Mouse (Mus musculus) thymus, postnatal 4 days (tissue): ENCODE results near the gene C530025M09Rik.
A peak's percentile ranks its signal among the peaks of the same experiment; 100 is the strongest.

Experiments
- DNase-seq: peaks from one replicate; pipeline ENCODE4 v3.0.0; 2021

C530025M09Rik gene

DNA sequence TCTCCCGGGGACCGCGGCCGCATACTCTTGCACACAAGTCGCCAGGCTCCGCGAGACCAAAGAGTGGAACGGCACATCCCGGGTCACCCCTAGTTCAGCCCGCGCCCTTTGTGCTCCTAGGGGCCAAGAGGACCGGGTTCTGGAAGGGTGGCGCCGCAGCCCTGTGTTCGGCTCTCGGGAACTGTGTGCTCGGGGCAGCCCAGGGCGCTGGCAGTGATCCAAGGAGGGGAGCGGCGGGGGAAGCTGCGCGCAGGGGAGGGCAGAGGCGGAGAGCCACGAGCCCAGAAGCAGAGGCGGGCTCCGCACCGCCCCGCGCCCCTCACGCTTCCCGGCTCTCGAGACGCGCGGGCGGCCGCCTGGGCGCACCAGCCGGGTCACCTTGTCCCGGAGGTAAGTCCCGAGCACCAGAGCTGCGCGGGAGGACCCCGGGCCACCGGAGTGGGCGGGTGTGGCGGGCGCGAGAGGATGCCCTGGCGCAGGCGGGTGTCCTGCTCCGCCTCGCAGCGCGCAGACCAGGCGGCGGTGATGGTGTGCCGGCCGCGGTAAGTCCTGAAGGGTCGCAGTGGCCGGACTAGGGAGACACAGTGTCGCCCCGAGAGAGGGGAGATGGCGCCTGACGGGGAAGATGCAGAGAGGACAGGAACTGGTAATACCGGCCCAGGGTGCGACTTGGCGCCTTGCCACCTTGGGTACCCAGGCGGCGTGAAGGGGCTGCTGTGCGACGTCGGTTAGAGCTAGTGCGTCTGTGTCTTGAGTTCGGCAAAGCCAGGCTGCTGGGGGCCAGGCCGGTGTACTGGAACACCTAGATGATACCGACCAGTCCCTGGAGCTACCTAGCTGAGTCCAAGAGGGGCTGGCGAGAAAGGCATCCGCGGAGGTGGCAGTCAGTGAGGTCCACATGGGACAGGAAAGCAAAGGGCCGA lies at the start of gene C530025M09Rik:
Gene C530025M09Rik (minus strand): TSS at position 678 of the 923 bp plus-strand sequence.
- DNase-seq: peak; percentile 9

DNA sequence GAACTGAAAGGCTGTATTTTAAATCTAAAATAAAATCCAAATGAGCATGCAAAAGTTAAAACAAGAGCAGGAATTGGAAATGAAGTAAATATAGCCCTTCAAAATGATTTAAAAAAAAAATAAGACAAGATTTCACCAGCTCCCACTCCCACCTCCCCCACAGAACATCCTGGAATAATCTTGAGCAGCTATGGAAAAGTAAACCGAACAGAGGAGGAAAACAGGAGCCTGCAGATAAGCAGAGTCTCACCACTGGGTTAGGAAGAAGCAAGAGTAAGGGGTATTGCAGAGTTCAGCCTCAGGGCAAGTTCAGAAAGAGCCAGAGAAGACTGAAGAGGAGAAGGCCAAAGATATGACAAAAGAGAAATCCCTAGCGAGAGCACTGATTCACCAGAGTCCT lies 46.9 kb upstream of the C530025M09Rik start:
- no peak for DNase-seq

DNA sequence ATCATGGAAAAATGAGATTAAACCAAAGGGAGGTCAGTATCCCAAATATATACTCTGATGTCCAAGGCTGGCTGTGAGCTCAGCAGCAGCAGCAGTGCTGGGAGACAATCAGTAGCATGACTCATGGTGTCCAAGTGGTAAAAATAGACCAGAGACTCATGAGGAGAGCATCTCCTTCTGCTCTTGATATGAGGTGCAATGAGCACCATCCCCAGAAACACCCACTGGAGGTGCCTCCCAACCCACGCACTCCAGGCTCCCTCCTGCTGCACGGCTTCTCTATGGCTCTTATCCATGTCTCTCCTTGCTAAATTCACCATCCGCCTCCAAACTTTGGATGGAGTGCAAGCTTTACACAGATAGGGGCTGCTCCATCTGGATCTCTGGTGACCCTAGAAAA lies 42.3 kb upstream of the C530025M09Rik start:
- no peak for DNase-seq

DNA sequence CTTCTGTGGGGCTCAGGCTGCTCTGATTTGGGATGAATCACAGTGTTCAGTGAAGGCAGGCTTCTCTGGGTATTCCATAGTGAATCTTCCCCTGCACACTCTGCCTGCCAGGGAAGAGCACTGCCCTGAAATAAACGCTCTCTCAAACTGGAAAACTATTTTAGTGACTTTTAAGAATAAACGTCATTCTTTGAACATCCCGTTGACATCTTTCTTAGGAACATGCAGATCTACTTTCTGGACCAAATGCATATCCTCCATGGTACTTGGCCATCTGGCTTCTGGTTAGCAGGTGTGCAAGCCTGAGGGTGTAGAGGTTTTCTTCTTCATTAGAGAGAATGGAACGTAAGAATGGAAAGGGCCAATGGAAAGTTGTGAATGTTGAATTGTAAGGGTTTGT lies 41.5 kb upstream of the C530025M09Rik start:
- no peak for DNase-seq

DNA sequence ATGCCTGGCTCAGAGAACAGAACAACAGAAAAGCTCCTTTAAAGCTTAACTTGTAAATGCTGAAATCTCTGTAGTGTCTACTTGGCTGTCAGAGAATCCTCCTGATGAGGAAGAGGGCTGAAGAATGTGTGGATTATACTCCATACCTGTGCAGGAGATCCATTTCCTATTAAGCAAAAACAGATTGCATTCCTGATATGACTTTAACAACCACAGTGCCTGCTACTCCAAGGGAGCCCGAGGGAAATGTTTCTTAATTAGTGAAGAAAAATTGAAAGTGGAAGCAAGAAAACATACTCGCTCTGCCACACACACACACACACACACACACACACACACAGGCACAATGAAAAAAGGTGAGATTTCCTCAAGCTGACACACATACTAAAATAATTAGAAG lies 39.5 kb upstream of the C530025M09Rik start:
- DNase-seq: no peak

DNA sequence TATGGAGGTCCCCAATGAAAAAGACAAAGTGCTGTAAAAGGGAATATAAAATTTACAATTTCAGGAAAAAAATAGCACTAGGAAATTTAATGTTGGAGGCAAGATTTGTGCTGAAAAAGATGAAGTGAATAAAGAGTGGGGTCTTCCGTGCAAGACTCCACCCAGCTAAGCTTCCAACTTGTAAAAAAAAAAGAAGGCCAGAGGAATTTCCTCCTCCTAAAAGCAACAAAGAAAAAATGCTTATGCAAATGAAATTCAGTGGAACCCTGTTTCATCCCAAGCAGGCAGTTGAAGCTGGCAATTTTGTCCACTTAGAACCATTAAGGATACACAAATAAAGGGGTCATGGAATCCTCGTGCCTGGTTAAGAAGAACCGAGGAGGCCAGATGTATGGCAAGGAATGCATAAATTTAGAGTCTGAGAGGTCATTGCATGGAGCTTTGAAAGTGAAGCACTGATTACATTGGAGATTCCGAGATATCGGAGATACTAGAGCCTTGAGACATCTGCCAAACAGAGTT lies 35.0 kb upstream of the C530025M09Rik start:
- DNase-seq: no peak

DNA sequence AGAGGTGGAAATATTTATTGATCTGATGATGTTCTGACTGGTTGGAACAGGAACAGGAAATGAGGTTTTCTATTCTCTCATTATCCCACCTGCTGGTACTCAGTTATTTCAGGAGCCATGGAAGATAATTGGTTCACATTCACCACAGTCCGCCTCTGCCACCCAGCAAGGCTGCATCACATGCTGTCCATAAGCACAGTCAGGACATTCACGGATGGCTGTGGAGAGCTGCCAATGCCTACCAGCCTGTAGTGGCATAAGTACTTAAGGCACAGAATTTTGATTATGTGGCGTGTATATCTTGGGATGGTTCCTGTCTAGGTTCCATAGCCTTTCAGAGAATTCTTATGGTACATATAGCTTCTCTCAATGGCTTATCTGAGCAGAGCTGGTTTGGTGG lies 30.0 kb upstream of the C530025M09Rik start:
- no peak for DNase-seq

DNA sequence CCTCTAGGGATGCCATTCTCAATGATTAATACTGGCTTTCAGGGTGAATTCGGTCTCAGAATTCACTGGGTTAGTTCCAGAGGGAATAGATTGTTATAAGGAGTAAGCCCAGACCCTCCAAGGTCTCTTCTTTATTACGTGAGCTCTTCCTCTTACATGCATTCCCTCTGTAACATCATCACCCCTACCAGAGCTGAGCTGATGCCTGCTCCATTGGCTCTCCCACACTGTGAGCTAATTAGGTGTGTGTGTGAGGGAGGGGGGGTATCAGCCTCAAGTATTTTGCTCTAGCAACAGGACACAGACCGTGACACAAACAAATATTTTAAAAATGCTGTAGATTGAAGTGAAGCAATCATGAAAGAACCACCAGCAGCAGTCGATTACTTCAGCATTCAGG lies 17.8 kb upstream of the C530025M09Rik start:
- DNase-seq: no peak

DNA sequence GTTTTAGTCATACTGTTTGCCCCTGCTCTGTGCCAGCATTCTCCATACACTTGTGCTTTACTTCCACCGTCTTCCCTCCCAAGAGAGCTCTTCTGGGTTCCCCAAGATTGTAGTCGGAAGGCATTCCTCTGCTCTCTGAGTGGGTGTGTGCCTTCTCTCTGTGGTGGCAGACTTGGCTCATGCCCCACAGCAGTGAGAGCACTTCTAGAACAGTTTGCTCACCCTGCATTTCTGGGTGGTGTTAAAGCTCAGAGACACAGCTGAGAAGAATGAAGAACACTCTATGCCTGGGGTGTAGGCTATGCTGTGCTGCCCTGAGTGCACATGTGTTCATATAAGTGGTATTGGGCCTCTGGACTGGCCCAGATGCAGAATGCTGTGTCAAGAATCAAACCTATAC lies 13.6 kb upstream of the C530025M09Rik start:
- DNase-seq: no peak

DNA sequence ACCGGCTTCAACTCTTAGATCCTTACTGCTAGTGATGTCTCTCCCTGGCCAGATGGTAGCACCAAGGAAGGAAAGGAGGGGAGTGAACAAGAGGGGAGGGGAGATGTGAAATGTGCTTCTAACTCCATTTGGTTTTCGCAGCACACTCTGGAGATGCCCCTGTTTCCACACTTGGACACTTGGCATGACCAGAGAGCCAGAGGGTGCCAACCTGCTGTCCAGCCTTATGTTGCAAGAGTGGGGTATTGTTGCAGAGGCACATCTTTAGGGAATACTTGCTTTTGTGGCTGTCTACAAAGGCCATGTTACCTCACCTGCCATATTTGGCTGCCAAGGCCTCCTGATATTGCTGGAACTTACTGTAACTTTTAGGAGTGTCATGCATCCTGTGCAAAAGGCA lies 8.7 kb upstream of the C530025M09Rik start:
- DNase-seq: no peak

DNA sequence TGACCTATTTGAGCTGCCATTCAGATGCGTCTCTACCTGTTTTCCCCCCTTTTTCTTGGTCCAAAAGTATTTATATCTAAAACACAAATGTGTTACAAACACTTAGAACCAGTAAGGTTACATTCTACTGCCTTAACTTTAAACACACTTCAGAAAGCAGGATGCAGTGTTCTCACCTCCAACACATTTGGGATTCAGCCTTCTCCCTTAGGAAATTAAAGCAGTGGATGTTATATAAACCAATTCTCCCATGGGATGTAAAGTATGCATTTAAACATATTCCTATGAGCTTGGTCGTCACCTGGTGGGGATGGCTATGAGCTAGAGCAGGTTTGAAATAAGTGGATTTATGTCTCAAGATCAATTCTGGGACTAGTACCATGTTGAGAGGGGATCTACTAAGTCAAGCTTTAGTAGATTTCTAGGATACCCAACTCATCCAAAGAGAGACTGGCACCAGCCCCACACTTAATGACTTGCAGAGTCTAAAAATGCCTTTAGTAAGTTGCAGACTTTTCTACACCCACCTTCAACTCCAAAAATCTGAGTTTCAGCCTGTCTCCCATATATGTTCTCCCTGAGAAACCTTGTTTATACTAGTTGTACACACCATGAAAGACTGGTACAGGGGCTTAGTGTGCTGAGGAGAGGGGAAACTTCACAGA lies 5.6 kb upstream of the C530025M09Rik start:
- DNase-seq: no peak

DNA sequence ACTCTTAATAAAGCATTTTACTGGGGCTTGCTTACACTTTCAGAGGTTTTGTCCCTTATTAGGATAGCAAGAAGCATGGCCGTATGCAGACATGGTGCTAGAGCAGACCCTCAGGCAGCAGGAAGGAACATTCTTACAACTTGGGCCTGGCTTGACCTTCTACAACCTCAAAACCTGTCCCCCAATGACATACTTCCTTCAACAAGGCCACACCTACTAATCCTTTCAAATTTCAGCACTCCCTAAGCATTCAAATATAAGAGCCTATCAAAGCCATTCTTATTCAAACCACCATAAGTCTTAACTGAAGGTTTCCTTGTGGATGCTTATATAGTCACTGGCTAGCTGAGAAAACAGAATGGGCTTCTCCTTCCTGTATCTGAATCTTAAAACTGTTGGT lies 4.1 kb upstream of the C530025M09Rik start:
- no peak for DNase-seq

DNA sequence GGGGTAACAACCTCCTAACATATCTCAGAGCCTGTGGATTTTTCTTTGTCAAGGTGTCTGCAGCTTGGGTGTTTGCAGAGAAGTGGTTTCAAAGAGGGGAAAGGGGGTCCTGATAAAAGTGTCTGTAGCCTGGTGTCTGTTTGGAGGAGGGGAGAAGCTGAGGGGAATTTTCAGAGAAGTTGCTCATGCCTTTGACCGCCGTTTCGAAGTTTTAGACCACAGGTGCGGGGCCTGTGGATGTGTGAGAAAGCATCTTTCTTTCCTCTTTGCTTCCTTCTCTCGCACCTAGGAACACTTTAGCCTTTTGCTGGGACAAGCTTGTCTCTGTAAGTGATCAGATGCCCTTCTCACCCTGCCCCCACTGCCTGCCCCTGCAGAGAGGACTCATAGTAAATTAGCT lies 1.3 kb upstream of the C530025M09Rik start:
- no peak for DNase-seq

DNA sequence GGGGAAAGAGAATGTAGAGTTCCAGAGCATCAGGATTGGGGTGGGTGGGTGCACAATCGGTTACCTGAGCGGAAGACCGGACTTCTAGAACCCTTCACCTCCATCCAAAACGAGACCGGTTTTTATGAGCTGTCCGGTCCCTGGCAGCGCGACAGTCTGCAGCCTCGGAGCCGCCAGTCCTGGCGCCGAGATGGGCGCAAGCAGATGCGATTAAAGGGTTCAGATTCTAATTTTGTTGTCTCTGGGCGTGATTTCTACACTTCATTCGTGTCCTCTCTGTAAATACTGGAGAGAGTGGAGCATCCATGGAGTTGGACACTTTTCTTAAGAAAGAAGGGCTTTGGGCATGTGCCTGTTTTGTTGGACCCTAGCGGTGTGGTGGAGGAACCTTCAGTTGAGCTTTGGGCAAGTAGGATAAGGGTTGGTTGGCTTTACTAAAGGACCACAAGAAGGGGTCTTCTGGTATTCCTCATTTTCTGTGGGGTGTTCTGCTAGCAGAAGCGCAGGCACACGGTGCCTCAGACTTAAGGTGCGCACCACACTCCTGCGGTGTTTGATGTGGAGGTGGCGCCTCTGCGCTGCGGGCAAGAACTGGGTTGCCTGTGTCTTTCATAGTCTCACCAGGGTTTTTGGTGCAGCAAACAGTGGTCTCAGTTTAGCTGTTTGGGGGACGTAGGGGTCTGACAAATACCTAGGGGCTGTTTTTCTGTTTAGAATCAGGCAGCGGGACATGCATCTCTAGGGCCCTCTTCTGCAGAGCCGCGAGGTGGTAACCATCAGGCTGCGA lies 639 bp upstream of the C530025M09Rik start:
- no peak for DNase-seq

DNA sequence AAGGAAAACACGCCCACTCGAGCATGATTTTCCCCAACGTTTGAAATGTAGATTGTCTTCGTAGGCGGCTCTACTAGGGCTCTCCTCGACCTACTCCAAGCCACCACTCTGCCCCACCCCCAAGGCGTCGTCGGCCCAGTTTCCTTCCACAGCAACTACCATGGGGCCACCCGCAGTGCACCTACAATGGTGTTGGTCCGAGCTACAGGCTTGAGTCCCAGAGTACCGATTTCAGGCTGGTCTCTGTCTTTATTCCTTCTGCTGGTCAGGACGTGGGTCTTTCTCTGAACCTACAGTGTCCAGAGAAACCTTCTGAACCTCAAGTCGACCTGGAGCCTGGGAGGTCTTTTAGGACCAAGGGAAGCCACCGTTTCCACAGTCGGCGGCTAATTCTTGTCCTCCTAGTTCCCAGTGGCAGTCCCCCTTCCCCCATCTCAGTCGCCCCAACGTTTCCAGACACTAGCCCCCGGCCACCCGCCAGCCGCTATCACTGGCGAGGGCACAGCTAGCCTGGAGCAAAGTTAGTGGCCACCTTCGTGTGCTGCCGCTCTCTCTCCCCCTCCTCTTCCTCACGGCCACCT lies 968 bp downstream of the C530025M09Rik start:
- no peak for DNase-seq

DNA sequence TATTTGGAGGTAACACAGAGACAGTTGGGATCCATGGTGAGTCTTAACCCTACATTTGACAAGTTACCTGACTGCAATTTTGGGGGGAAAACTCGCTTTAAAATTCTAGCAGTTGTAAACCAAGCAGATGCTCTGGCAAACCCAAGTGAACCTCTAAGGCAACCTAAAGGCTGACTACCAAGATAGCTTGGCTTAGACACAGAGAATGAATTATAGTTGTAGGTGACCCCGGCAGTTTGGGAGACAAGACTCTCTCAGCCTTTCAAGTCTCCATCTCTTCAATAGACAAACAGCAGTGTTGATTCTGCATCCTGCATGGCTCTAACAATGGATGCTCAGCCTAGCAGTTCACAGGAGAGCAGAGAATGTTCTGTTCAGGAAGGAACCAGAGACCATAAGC lies 2.1 kb downstream of the C530025M09Rik start, which contains the start of gene Syndig1:
Gene Syndig1 (plus strand): TSS at position 301 of the 400 bp plus-strand sequence.
- DNase-seq: no peak

DNA sequence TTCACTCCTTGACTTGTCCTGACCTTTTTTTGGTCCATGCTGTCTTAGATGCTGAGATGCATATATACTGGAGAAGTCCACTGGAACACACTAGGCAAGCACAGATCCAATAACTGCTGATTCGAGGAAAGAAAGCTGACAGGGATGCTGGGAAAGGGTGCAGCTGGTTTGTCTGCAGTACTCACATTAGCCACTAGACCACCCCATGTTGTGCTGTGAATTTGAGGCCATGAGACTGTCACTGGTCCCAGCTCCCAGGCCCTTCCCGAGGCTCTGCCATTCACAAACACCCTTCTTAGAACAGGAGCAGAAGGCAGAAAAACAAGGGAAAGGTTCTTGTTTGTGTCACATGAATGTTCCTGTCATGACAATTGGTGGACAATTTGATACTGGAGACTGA lies 10.8 kb downstream of the C530025M09Rik start:
- no peak for DNase-seq

DNA sequence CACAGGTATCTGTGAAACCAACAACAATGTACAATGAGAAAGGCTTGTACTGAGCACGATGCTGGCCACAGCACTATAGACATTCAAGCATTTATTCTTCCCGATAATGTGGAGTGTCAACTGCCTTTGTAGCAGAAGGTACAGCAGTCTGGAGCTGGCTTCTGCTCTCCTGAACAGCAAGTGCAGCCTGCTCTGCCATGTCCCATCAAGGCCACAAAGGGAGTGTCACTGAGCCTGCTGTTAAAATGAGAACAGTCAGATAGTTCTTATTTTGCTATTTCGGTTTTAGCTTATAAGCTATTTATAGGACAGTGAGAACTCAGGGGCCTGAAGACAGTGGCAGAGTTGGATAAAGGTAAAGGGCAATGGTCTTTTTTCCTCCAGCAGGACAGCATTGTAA lies 11.3 kb downstream of the C530025M09Rik start:
- no peak for DNase-seq

DNA sequence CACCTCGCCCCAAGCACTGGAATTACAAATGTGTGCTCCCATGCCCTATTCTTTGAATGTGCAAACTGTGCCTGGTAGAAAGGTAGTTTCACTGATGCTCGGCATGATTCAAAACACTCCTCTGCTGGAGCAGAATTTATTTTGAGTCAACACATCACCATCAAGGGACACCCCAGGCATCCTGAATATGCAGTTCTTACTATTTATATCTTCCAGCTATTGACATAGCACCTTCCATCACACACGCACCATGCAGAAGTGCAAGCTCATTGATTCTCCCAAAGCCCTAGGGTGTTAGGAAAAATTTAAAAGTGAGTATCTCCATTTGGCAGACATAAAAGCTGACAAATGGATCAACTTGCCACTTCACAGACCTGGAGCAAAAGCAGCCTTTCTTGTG lies 12.6 kb downstream of the C530025M09Rik start:
- DNase-seq: no peak

DNA sequence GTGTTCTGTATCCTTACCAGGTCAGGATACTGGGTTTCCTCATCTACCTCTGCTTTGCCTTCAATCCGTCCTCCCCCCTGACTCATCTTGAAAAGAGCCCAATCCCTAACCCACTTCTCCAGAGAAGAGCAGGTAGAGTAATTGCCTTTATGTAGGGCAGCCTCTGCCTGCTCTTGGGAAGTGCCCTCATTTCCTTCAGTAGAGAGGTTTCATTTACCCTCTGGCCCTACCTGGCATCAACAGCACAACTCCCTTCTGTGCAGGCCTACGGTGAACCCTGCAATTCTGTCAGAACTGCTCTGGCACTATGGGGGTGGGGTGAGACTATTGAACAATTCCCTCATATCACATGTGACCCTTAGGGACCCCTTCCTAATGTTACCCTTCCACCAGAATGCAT lies 18.1 kb downstream of the C530025M09Rik start:
- no peak for DNase-seq

DNA sequence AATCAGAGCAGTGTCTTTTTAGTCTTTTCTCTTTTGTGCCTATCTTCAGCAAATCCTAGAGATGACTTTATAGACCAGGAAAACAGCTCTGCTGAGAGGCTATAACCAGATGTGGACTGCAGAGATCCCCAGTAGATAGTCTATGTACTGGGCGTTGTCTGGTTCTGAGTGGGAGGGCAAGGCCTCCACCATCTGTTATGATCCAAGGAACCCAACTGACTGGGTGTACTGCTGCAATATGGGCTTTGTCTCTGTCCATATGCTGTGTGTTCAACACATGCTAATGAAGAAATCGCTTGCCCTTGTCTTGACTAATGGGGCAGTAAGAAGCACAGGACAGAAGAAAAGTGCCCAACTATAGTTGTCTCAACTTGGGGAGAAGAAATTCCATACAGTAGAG lies 25.8 kb downstream of the C530025M09Rik start:
- no peak for DNase-seq

DNA sequence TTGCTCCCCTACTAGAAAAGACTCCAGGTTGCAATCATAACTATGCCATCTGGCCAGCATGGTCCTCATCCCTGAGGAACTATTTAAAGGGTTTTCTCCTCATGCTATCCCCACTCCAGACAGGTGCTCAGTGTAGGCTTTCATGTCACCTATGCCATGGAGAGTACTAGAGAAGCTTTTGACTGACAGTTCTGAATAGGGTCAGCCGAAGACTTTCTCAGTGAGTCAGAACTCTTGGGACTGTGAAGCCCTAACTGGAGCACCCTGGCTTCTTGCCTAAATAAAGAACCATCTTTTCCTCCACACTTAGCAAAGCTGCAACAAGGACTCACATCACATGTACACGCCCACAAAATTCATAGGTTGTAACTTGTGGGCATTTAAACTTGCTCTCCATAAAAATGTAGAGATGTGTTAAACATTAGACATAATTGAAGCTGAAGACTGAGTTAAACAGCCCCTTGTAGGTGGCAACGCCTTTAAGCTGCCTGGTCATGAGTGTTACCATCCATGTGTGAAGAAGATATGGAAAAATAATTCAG lies 26.3 kb downstream of the C530025M09Rik start:
- DNase-seq: no peak

DNA sequence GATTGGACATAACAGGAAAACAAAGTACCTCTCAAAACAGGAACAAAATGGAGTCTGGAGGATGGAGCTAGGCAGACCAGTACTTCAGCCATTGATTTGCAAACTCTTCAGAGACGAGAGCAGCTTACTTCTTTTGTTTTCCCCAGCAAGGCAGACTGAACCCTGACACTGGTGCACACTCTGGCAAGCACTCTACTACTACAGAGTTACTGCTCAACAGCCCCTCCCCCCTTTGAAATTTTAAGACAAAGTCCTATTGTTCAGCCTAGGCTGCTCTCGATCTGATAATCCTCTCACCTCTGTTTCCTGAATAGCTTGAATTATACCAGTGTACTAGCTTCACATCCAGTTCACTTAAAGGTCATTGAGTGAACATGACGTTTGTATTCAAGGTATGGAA lies 32.4 kb downstream of the C530025M09Rik start:
- DNase-seq: no peak
